Mouse (Mus musculus) hindlimb bud, embryonic 11.5 days (tissue): ENCODE data around the gene Specc1.

Experiments used
- DNase-seq: peaks from one replicate; pipeline ENCODE4 v3.0.0-alpha.2; 2012; ENCODE audit warnings: low read depth, low spot score; ENCODE audit errors: extremely low spot score

The Specc1 gene

DNA sequence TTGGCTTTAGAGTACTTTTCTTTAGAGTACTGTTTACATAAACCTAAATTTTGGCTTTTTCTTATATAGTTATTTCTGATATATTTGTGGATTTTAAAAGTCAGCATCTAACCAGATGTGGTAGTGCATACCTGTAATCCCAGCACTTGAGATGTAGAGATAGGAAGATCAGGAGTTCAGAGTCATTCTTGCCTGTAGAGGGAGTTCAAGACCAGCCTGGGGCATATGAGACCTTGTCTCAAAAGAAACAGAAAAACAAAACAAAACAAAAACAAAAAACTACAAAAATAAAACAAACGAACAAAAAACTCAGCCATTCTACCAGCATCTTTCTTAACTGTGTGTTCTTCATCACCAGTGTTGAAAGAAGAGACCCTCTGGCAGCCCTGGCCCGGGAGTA is 204.9 kb downstream of the Specc1 start:
- no peak for DNase-seq

DNA sequence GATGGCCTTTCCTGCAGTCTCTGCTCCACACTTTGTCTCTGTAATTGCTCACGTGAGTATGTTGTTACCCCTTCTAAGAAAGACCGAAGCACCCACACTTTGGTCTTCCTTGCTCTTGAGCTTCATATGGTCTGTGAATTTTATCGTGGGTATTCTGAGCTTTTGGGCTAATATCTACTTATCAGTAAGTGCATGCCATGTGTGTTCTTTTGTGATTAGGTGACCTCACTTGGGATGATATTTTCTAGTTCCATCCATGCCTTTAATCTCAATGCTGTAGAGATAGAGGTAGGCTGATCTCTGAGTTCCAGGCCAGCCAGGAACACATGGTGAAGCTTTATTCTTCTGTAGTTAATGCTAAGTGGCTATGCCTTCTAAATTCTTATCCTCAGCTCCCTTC is 207.8 kb downstream of the Specc1 start:
- no peak for DNase-seq

DNA sequence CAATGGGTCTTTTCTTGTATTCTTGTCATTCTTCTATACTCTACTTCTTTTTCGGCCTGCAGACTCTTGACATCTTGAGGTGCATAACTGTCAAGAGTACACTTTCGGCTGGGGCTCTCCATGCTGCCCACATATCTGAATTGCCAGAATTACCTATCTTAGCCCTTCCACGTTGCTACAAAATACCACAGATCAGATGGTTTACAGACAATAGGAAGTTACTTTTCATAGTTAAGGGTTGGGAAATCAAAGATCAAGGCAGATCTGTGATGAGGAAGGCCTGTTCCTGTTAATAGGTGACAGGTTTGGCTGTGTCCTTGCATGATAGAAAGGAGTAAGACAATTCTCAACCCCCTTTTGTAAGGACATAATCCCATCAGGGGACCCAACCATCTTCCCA is 209.9 kb downstream of the Specc1 start:
- DNase-seq: no peak

DNA sequence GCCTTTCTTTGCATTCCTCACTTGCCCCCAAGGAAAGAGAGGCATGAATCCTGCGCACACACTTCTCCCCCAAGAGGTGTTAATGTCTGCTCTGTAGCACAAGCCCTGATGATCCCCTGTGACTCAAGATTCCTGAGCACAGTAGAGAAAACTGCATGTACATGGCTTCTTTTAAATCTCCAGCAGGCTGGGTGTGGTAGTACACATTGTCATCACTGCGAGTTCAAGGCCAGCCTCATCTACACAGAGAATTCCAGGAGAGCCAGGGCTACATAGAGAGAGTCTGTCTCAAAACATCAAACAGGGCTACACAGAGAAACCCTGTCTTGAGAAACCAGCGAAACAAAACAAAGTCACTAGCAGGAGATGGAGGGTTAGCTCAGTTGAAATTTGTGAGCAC is 211.6 kb downstream of the Specc1 start:
- no peak for DNase-seq

DNA sequence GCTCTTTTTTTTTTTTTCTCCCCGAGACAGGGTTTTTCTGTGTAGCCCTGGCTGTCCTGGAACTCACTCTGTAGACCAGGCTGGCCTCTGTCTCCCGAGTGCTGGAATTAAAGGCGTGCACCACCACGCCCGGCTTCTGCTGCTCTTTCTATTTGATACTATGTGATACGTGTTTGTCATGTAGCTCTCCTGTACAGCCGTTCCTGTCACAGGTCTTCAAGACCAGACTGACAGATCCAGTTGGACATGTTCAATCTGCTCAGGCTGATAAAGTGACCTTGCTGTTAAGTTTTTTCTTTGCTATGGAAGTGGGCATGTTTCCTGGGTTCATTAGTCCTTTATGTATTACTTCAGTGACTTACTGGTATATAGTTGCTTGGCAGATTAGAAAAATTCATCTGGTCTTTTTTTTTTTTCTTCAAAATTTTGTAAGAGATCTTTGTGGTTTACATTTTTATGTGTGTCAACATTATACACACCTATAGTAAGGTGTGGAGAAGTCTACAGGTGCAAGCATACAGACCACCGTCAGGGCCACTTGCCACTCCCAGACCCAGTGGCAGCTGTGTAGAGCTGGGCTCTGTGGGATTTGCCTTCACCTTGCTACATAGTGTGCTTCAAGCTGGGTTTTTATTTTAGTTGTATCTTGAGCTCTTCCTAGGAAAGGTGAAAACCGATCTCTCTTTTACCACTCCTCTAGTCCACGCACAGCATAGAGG is 221.0 kb downstream of the Specc1 start:
- no peak for DNase-seq

DNA sequence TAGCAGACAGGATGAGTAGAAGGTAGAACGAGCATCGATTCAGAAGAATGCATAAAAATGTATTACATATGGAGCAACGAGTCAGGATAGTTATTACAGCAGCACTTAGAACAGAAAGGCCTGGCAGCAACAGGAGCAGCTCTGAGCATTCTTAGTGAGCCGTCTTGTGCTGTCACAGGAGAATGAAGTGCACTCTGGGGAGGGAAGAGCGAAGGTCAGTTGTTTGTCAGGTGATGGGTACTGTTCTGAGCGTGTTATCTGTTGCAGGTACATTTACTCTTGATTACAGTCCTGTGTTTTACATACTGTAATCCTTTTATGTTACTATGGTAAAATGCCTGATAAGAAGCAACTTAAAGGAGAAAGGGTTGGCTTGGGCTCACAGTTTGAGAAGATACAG is 224.2 kb downstream of the Specc1 start:
- no peak for DNase-seq

DNA sequence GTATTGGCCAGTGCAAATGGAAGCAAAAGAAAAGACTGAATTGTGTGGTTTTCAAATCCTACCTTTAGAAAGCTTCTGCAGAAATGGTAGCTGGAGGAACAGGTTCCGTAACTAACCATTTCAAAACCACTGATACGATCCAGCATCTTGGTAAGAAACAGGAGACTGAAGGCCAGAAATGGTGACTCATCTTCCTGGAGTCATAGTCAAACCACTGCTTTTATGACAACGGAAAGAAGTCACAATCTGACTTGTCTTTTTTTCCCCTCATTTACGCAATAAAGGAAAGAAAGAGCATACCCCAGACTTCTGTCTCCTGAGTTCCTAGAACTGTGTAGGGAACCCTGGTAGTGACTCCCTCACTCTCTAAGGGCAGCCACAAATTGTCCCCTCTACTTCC is 228.3 kb downstream of the Specc1 start:
- DNase-seq: no peak

DNA sequence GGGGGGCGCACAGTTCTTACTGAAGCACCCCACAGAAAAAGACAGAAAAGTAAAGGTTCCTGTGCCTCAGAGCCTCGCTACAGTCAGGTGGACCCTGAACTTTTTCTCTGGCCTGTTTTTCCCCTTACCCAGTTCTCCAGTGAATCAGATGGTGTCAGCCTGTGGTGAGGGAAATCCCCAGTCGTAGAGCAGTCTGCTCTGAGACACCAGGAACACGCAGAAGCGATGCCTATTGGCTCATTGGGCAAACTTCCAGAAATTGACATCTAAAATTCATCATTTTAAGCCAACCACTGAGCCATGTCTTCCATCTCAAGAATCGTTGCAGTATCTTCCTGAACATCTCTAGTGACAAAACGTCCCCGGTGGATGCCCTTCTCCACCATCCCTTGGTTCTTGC is 230.5 kb downstream of the Specc1 start:
- no peak for DNase-seq

DNA sequence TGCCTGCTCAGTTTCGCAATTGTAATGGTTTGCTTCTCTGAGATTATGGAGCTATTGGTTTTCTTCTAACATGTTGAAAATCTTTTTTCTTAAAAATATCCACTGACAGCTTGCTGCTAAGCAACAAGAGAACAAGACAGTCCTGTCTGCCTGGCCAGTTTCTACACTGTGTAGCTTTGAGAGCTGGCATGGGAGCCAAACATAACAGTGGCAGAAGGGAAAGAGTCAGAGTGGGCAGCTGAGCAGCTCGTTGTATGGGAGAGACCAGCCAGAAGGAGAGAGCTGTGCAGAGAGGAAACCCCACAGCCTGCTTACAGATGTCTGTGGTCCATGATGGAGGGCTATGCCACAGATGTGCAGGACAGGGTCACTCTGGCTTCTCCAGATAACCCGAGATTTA is 235.5 kb downstream of the Specc1 start:
- no peak for DNase-seq

DNA sequence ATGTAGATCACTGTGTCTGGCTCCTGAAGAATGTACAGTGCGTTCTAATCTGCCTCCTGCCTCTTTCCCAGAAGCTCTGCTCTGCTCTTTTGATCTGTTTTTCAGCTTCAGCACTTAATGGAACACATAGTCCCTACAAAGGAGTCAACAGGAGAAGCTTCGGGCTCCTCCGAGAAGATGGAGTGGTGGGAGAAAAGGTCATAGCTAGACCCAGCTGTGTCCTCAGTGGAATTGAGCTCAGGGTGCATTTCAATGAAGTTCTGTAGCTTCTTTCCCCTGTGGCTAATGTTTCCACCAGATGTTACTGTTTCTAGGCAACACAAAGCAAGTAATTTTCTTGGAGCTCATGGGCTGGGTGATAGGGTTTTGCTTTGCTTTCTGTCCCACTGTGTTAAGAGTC is 236.6 kb downstream of the Specc1 start:
- no peak for DNase-seq

DNA sequence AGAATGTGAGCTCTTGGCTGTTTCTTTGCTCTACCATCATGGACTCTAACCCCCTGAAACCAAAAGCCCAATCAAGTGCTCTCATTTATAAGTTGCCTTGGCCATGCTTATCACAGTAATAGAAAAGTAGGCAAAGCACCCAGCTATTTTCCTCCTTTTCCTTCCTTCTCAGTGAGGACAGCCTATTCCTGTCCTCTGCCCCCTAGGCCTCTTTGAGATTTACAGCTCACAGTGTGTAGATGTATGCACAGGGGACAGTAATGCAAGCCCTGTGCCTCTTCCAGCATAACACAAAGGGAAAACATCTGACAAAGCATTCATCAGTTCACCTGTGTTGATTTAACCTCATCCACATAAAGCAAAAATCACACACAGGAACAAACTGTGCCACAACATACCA is 237.7 kb downstream of the Specc1 start:
- DNase-seq: no peak

DNA sequence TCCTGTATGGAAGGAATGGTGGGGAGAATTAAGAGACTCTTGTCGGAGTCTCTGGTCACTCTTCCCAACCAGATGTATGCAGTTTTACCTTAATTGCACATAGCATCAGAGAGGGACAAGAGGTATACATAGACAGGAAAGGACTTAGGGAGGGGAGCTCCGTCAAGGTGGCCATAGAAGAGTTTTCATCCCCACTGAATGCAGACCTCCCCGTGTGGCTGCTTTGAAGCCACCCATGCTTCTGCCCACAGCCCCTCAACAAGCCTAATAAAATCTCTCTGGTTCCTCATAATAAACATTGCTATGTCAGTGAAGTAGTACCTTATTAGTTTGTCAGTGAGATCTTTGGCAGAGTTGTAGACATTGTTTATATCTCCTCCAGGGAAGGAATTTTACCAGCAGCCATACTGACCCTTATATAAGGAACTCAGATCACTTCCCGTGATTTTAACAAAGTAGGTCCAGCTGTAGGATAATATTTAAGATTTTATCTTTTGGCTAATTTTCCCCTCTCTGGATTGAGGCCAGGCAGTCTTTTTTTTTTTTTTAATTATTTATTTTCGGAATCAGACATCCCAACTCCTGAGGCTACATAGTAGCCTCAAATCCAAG is 244.4 kb downstream of the Specc1 start:
- no peak for DNase-seq

DNA sequence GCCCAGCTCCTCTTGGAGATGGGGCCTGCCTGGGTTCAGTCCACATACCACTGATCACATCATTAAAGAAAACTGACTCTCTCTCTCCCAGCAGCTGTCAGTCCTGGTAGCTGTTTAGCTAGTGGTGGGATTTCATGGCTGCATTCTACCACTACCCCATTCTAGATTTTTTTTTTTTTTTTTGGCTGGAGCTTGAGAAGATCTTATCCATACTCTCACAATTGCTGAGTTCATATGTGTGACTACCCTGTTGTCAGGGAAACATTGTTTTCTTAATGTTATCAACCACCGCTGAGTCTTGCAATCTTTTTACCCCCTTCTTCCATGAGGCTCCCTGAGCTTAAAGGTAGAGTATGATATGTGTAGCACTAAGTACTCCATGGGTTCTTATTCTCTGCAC is 246.1 kb downstream of the Specc1 start:
- no peak for DNase-seq

DNA sequence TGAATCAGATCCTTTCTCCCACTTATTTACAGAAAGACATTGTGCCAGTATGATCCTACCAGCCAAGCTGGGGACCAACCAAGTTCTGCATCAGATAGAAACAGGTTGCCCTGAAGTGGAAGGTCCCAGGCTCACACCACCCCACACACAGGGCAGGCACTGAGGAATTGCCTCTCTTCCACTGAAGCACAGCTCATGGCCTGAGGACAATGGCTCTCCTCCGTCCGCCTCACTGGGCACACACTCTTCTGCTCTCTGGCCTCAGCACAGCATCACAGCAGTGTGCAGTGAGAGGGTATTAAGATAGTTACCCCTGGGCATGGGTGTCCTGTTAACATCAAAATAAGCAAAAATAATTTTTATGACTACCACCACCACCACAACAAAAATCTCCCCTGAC is 252.5 kb downstream of the Specc1 start:
- no peak for DNase-seq

DNA sequence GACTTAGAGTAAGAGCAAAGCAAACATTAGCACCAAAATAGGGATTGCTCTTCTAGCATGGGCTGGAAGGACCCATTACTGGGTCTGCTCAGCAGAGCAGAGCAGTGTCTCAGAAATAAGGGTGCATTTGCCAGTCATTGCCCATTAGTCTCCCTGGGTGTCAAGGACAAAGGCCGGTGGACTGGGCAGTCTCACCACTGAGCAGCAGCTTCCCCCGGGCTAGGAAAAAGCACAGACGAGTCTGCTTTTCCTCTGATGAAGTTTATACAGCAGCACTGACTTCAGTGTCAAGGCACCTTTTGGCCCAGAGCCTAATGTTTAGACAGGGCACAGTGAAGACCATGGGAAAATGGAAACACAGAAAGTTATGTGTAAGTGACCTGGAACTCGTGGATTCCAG is 253.3 kb downstream of the Specc1 start:
- no peak for DNase-seq

DNA sequence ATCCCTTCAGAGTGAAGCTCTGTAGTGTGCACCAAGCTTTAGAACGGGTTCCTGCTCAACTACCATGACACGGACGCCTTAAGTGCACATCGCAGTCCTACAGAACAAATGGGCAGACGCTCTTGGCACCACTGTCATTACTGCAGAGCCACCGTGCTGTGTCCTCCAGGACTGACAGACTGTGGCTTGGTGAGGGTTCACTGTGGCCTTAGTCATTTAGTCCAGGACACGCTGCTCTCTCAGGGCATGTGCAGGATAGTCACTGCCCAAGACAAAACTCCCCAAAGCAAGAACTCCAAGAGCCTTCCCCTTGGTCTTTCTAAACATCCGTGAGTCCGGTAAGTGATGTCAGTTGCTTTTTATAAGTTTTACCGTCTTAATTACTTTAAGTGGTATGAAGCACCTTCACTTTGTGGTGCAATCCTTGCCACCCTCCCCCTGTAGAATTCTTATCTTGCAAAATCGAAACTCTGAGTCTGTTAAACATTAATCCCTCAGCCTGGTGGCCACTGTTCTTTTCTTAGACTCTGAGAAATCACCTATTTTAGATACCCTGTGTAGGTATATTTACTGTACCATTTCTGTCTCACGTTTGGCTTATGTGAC is 256.9 kb downstream of the Specc1 start:
- DNase-seq: no peak

DNA sequence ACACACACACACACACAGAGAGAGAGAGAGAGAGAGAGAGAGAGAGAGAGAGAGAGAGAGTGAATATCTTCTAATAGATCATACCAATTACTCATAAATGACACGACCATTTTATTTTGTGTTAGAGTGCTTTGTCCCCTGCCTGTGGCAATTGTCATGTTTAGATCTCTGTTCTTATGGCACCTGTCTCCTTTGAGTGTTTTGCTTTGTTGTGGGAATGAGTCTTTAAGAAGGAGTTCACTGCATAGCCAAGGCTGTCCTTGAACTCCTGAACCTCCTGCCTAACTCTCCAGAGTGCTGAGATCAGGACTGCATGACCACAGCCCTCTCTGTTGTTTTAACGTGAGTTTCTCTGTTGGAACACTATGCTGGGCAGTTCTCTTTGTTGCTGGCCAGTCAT is 258.5 kb downstream of the Specc1 start:
- DNase-seq: no peak

DNA sequence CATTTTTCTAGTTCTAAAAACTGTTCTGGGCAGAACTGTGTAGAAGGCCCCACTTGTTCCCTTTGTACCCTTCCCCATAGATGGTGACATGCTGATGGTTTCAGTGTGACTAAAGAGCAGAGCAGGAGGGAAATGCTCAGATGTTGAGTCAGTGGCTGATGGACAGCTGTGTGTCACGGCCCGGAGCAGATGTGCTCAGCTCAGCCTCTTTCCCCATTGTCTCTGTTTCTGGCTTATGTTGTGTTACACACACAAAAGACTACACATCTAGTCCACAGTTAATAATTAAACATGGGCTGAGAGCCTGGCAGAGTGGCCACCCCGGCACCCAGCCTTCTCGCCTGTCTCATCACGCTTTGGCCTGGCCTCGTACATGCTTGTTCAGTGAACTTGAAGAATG is 261.2 kb downstream of the Specc1 start:
- no peak for DNase-seq

DNA sequence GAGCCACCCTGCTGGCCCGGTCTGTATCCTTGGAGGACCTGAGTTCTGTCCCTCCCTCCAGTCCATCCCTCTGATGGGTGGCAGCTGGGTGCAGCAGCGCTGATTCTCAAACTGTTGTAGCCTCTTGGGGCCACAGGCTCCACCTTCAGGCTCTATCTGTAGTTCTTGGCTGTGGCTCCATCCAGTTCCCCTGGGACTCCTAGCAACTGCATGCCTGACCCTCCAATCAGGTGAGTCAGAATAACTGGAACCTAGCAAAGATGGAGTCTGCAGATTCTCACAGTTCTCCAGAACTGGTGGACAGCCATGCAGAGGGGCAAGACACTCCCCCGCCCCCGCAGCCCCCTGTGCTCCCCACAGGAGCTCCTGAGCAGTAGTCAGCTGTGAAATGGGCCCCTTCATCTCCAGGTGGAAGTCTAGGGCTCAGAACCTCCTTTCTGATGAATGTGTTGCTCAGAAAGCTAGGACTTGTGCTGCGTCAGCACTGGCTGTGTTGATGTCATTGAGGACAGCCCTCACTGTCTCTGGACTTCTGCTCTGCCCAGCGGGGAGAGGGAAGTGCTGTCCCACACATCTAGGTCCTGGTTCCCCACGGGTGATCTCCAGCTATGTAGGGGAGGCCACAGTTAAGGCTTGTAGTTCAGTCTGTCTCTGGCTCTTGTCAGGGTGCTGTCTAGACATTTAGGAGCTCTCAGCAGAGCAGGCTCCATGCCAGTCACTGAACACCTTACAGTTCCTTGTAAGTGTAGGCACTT is 264.4 kb downstream of the Specc1 start:
- no peak for DNase-seq

DNA sequence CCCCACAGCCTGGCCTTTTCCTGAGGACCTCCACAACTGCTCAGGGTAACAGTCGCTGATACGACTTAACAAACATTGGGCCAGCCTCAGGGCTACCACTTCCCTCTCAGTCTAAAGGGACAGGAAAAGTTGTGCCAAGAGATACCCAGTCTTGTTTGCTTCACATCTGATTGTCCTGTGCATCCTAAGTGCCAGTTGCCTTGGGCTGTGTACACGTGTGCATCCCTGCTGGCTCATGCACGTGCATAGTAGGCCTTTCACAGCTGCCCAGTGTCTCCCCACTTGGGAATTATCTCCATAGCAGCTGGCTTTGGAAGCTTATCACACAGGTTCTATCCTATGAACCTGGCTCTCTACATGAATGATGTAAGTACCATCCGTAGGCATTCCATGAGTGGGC is 266.9 kb downstream of the Specc1 start:
- no peak for DNase-seq

DNA sequence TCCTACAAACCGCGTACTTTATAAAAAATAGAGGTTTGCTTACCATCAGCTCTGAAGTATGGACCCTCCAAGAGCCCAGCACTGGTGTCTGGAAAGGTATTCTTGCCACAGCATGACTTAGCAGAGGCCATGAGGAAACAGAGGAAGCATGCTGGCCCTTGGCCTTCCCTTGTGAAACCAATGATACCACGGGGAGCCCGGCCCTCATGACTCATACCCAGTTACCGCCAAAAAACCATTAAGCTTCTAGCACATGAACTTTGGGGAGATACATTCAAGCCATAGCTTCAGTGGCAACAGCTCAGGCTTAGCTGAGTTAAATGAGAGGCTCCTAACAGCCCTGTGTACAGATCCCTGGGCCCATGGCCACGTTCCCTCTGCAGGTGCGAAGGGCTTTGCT is 267.4 kb downstream of the Specc1 start:
- no peak for DNase-seq

DNA sequence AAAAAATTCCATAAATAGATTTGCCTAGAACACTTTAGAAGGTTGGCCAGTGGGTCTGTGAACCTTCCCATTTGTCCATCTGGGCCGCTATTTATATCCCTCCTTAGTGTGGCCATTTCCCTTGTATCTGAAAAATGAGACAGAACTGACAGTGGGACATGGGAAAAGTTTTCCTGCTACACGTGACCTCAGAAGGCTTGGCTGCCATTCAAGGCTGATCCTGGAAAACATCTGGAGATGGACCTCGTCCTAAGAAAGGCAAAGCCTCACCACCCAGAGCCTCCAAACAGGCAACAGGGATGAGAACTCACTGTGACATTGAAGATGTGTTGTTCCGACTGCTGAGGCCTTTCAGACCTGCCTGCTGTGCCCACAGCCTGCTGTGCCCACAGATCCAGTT is 268.2 kb downstream of the Specc1 start:
- DNase-seq: no peak
